Mouse (Mus musculus): ENCODE data around the gene Csn1s2b. TPM values are rescaled to one million over a fixed set of nuclear protein-coding genes. Genes with fewer than 3 reads are reported as not detected.
"Not testable (repeated sequence)": the region's sequence is repeated elsewhere in the genome, so short reads cannot be mapped to it uniquely, and the experiment has no call there.

Gene Csn1s2b
- not detected in 2 replicates for total RNA-seq (2014; rRNA removed)
- polyA plus RNA-seq (2015; fragmentation: Nextera tagmentation; extraction: Ambion mirVana): not detected in 2 replicates

DNA sequence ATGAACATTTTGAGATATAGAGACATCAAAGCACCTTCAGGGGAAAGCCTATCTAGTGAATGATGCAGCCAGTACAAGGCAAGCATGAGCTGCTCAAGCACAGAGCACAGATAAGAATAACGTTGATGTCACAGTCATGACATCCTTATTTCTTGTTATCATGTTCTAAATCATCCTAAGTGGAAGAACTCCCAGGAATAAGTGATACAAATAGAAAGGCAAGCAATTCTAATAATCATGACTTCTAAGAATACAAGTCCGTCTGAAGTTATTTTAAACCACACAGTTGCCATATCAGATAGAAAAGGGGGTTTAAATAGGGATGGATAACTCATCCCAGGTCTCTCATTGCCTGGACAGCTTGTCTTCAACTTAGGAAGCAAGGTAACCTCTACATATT lies at the start of gene Csn1s2b:
Gene Csn1s2b (plus strand): TSS at position 301 of the 400 bp plus-strand sequence.
- Histone ChIP-seq H3K4me3 (ENCODE audit: low read depth, low read length) (no peak within 1 kb of the TSS), H3K4me2 (ENCODE audit: low read depth, low read length, poor library complexity, severe bottlenecking) (no peak within 1 kb of the TSS), H3K27ac (ENCODE audit: low read depth, low read length) (no peak within 1 kb of the TSS), H3K36me3 (ENCODE audit: insufficient read depth, low read length) (no peaks in the 10 kb centered on the region), H3K9ac (replicated peaks; ENCODE audit: low read length, poor library complexity, severe bottlenecking) (no peak within 1 kb of the TSS), H3K4me1 (ENCODE audit: insufficient read depth, low read length) (no peaks in the 10 kb centered on the region), H3K27me3 (ENCODE audit: insufficient read depth, low read length) (no peaks in the 10 kb centered on the region), H3K9me3 (ENCODE audit: low read length) (no peaks in the 10 kb centered on the region)
- WGBS: 76% methylated on average over 2 of the region's 2 CpGs
- DNase-seq (ENCODE audit: low spot score): no peak
- no peak for TF ChIP-seq CTCF (IDR thresholded peaks at IDR 0.05)
- no peak for ATAC-seq (ENCODE audit: low FRiP score)

DNA sequence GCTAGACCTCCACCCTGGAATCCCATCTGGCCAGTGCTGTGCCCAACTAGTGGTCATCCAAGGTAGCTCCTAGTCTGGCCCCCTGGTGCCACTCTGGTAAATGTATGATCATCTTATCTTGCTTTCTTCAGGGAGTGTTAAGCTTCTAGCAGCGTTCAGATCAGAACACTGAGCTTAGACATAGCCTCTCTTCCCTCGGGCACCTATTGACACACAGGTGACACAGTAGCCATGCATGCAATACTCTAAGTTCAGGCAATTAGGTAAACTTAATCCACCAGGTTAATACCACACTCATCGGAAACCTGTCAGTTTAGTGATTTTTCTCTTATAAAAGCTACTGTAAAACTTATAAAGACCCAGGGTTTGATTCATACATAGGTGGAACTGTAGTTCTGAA lies 43.3 kb upstream of the Csn1s2b start:
- H3K4me2 ChIP-seq (ENCODE audit: low read depth, low read length, poor library complexity, severe bottlenecking): no peak overlapping the region
- ATAC-seq (ENCODE audit: low FRiP score): no peak
- no peaks in the 10 kb centered on the region for H3K9me3 ChIP-seq (ENCODE audit: low read length)
- no peak for TF ChIP-seq CTCF (IDR thresholded peaks at IDR 0.05)
- no peaks in the 10 kb centered on the region for H3K4me1 ChIP-seq (ENCODE audit: insufficient read depth, low read length)
- no peak overlapping the region for H3K9ac ChIP-seq (replicated peaks; ENCODE audit: low read length, poor library complexity, severe bottlenecking)
- 88% methylated on average over 3 of the region's 3 CpGs for WGBS
- DNase-seq (ENCODE audit: low spot score): no peak
- H3K27ac ChIP-seq (ENCODE audit: low read depth, low read length): no peak overlapping the region
- H3K36me3 ChIP-seq (ENCODE audit: insufficient read depth, low read length): no peaks in the 10 kb centered on the region
- H3K27me3 ChIP-seq (ENCODE audit: insufficient read depth, low read length): no peaks in the 10 kb centered on the region
- H3K4me3 ChIP-seq (ENCODE audit: low read depth, low read length): no peak overlapping the region

DNA sequence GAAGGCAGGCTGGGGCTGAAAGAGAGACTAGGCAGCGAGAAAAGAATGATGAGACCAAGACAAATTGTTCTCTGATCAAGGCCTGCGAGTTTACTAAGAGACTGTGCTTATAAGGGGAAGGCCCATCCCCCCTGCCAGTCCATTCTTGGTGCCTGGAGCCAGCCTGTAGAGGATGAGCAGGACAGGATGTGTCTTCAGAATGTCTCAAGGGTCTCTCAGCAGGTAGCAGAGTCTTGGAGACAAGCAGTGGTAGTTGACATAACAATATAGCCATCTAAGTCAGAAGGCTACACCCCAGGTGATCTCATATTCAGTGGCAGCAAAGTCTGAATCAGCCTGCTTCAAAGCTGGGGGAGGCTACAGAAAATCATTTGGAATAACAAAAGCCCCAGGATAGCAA lies 35.7 kb upstream of the Csn1s2b start:
- not testable (repeated sequence) for H3K4me3 ChIP-seq (ENCODE audit: low read depth, low read length)
- 45% methylated on average over 2 of the region's 2 CpGs for whole genome bisulfite sequencing

DNA sequence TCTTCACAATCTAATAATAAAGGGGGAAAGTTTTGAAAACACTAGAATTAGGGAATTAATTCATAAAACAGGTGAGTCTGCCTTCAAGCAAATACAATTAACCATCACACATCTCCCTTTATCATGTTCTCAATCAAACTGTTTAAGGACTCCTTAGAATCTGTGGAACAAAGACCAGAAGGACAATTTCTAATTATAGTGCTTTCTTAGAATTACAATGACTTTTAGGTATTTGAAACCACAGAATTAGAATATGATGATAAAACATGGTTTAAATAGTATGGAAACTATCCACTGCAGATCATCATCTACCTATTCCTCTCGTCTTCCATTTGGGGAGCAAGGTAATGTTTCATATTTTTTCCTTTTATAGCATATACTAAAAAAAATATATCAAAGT lies 33.6 kb upstream of the Csn1s2b start, which contains the start of gene Csn1s2a:
Gene Csn1s2a (plus strand): TSS at position 301 of the 400 bp plus-strand sequence.
- H3K4me2 ChIP-seq (ENCODE audit: low read depth, low read length, poor library complexity, severe bottlenecking): no peak within 1 kb of the TSS
- DNase-seq (ENCODE audit: low spot score) (no peak), ATAC-seq (ENCODE audit: low FRiP score) (no peak)
- whole genome bisulfite sequencing: 83% methylated on average over 1 of the region's 1 CpGs
- H3K9ac ChIP-seq (replicated peaks; ENCODE audit: low read length, poor library complexity, severe bottlenecking): no peak within 1 kb of the TSS
- no peaks in the 10 kb centered on the region for H3K4me1 ChIP-seq (ENCODE audit: insufficient read depth, low read length)
- no peaks in the 10 kb centered on the region for H3K36me3 ChIP-seq (ENCODE audit: insufficient read depth, low read length)
- H3K9me3 ChIP-seq (ENCODE audit: low read length): no peaks in the 10 kb centered on the region
- H3K27me3 ChIP-seq (ENCODE audit: insufficient read depth, low read length): no peaks in the 10 kb centered on the region
- TF ChIP-seq CTCF (IDR thresholded peaks at IDR 0.05): no peak
- H3K27ac ChIP-seq (ENCODE audit: low read depth, low read length): no peak within 1 kb of the TSS
- no peak within 1 kb of the TSS for H3K4me3 ChIP-seq (ENCODE audit: low read depth, low read length)

More for the DNA sequence above, 35.7 kb upstream of the Csn1s2b start:
- not testable (repeated sequence) for H3K4me1 ChIP-seq (ENCODE audit: insufficient read depth, low read length); H3K27me3 ChIP-seq (ENCODE audit: insufficient read depth, low read length); H3K9ac ChIP-seq (replicated peaks; ENCODE audit: low read length, poor library complexity, severe bottlenecking); H3K4me2 ChIP-seq (ENCODE audit: low read depth, low read length, poor library complexity, severe bottlenecking); ATAC-seq (ENCODE audit: low FRiP score); H3K36me3 ChIP-seq (ENCODE audit: insufficient read depth, low read length); H3K9me3 ChIP-seq (ENCODE audit: low read length); DNase-seq (ENCODE audit: low spot score); H3K27ac ChIP-seq (ENCODE audit: low read depth, low read length)

DNA sequence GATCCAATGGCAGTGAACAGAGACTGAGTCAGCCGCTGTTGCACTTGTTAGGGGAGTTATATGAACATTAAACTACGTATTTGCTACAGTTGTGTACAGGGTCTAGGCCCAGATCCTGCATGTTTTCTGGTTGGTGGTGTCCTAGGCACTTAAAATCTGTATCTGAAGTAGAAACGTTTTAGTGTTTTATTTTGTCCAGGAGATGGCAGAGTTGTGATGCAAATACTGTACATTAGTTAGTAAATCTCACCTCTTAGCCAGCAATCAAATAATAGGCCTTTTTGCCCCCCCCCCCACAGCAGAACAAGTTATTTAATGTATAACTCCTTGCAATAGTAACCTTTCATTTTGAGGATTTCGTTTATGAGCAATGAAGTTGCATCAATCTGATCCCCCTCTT lies 25.2 kb upstream of the Csn1s2b start:
- Histone ChIP-seq H3K27ac (ENCODE audit: low read depth, low read length) (no peak overlapping the region), H3K36me3 (ENCODE audit: insufficient read depth, low read length) (no peaks in the 10 kb centered on the region), H3K9me3 (ENCODE audit: low read length) (no peaks in the 10 kb centered on the region), H3K9ac (replicated peaks; ENCODE audit: low read length, poor library complexity, severe bottlenecking) (no peak overlapping the region), H3K27me3 (ENCODE audit: insufficient read depth, low read length) (no peaks in the 10 kb centered on the region), H3K4me2 (ENCODE audit: low read depth, low read length, poor library complexity, severe bottlenecking) (no peak overlapping the region), H3K4me3 (ENCODE audit: low read depth, low read length) (no peak overlapping the region), H3K4me1 (ENCODE audit: insufficient read depth, low read length) (no peaks in the 10 kb centered on the region)
- 63% methylated on average over 4 of the region's 4 CpGs for WGBS
- ATAC-seq (ENCODE audit: low FRiP score) (no peak), DNase-seq (ENCODE audit: low spot score) (peak; percentile 10)
- peak; percentile 64 for TF ChIP-seq CTCF (IDR thresholded peaks at IDR 0.05)

DNA sequence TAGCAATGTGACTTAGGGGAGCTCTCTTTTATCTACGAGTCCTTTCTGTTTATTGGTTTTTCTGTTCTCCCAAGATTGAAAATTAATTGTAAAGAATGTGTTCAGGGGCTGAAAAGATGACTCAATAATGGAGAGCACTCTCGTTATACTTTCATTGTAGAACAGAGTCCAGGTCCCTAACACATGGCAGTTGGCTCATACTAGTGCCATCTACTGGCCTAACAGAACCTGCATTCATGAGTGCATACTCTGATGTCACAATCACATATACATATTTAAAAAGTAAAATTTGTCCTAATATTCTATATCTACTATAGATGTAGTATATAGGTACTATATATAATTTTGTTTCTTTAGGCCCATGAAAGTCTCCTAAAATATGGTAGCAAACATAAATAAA lies 1.4 kb downstream of the Csn1s2b start:
- Histone ChIP-seq H3K4me1 (ENCODE audit: insufficient read depth, low read length) (no peaks in the 10 kb centered on the region), H3K36me3 (ENCODE audit: insufficient read depth, low read length) (no peaks in the 10 kb centered on the region), H3K27me3 (ENCODE audit: insufficient read depth, low read length) (no peaks in the 10 kb centered on the region), H3K4me3 (ENCODE audit: low read depth, low read length) (no peak overlapping the region), H3K9ac (replicated peaks; ENCODE audit: low read length, poor library complexity, severe bottlenecking) (no peak overlapping the region), H3K4me2 (ENCODE audit: low read depth, low read length, poor library complexity, severe bottlenecking) (no peak overlapping the region), H3K27ac (ENCODE audit: low read depth, low read length) (no peak overlapping the region), H3K9me3 (ENCODE audit: low read length) (no peaks in the 10 kb centered on the region)
- WGBS: 74% methylated on average over 2 of the region's 2 CpGs
- no peak for DNase-seq (ENCODE audit: low spot score)
- TF ChIP-seq CTCF (IDR thresholded peaks at IDR 0.05): no peak
- no peak for ATAC-seq (ENCODE audit: low FRiP score)
